Mouse (Mus musculus) adrenal gland, adult 8-10 months (tissue): ENCODE results near the gene Uqcc1. TPM values are rescaled to one million over a fixed set of nuclear protein-coding genes. Genes with fewer than 3 reads are reported as not detected.
"Not testable (repeated sequence)": the region's sequence is repeated elsewhere in the genome, so short reads cannot be mapped to it uniquely, and the experiment has no call there.

Experiments used
- DNase-seq: peaks from one replicate; pipeline ENCODE4 v3.0.0; 2022
- total RNA-seq, 4 experiments: library from RNA; stranded (reverse); gene quantifications; 2 replicates each; pipeline ENCODE4 v1.2.4; 2022

Uqcc1 gene
- total RNA-seq, 4 experiments from 2014 or later: 123 to 147 (median 135) TPM

GRCm38 (mm10) chr2:155928711-155929345, 1.3 kb downstream of the Uqcc1 start:
- no peak for DNase-seq

GRCm38 (mm10) chr2:155925213-155925612, 4.9 kb downstream of the Uqcc1 start:
- DNase-seq: not testable (repeated sequence)

- no peak for DNase-seq
Measured at GRCm38 (mm10) chr2:155923143-155923542, 7.0 kb downstream of the Uqcc1 start.

GRCm38 (mm10) chr2:155914684-155915083, 15.4 kb downstream of the Uqcc1 start:
- no peak for DNase-seq

GRCm38 (mm10) chr2:155903632-155904008, 26.5 kb downstream of the Uqcc1 start:
- DNase-seq: no peak

- DNase-seq: no peak
Measured at GRCm38 (mm10) chr2:155902989-155903631, 27.0 kb downstream of the Uqcc1 start.

- no peak for DNase-seq
Measured at GRCm38 (mm10) chr2:155895046-155895735, 34.9 kb downstream of the Uqcc1 start.

- no peak for DNase-seq
Measured at GRCm38 (mm10) chr2:155894307-155895045, 35.6 kb downstream of the Uqcc1 start.

GRCm38 (mm10) chr2:155886776-155887175, 43.3 kb downstream of the Uqcc1 start:
- DNase-seq: no peak

GRCm38 (mm10) chr2:155885271-155885697, 44.8 kb downstream of the Uqcc1 start:
- DNase-seq: no peak

- no peak for DNase-seq
Measured at GRCm38 (mm10) chr2:155882087-155882486, 48.0 kb downstream of the Uqcc1 start.

- peak; percentile 71 for DNase-seq
Measured at GRCm38 (mm10) chr2:155878964-155879876, 50.9 kb downstream of the Uqcc1 start.

- DNase-seq: no peak
Measured at GRCm38 (mm10) chr2:155873636-155874035, 56.5 kb downstream of the Uqcc1 start.

GRCm38 (mm10) chr2:155872930-155873507, 57.1 kb downstream of the Uqcc1 start:
- no peak for DNase-seq

GRCm38 (mm10) chr2:155872486-155872885, 57.6 kb downstream of the Uqcc1 start:
- DNase-seq: no peak

GRCm38 (mm10) chr2:155869772-155870171, 60.3 kb downstream of the Uqcc1 start:
- DNase-seq: no peak

- DNase-seq: no peak
Measured at GRCm38 (mm10) chr2:155868320-155868719, 61.8 kb downstream of the Uqcc1 start.

- DNase-seq: no peak
Measured at GRCm38 (mm10) chr2:155863301-155863867, 66.7 kb downstream of the Uqcc1 start.

- no peak for DNase-seq
Measured at GRCm38 (mm10) chr2:155862573-155863300, 67.4 kb downstream of the Uqcc1 start.

GRCm38 (mm10) chr2:155861581-155861980, 68.5 kb downstream of the Uqcc1 start:
- peak; percentile 70 for DNase-seq
